Mouse (Mus musculus): ENCODE measurements around the gene Fam49a. TPM values are rescaled to one million over a fixed set of nuclear protein-coding genes. Genes with fewer than 3 reads are reported as not detected.

Fam49a gene
- polyA plus RNA-seq, 2 experiments = 4.6 to 11.3 TPM

- Histone ChIP-seq H3K9me3 (ENCODE audit: control insufficient read depth, low read length) (no peaks in the 10 kb centered on the region), H3K4me1 (ENCODE audit: control insufficient read depth, insufficient read depth, low read length) (peaks cover 6% of the 10 kb centered on the region; the same call in 1 of the 2 replicates), H3K4me3 (replicated peaks; ENCODE audit: low read length) (peak overlapping the region; percentile 44), H3K27ac (replicated peaks; ENCODE audit: low read depth, low read length) (no peak overlapping the region), H3K9ac (ENCODE audit: low read depth, low read length, severe bottlenecking) (peak overlapping the region; percentile 63), H3K36me3 (ENCODE audit: control insufficient read depth, insufficient read depth, low read length) (no peaks in the 10 kb centered on the region), H3K4me2 (replicated peaks; ENCODE audit: low read depth, low read length, severe bottlenecking) (peak overlapping the region; percentile 67), H3K27me3 (ENCODE audit: control insufficient read depth, insufficient read depth, low read length) (0 out of 2 replicates have a peak, but pooled peaks cover 9% of the 10 kb centered on the region)
- peak; percentile 89 for DNase-seq (ENCODE audit: low spot score)
- TF ChIP-seq POLR2A (IDR thresholded peaks at IDR 0.05; ENCODE audit: borderline replicate concordance, extremely low read depth, insufficient read depth, insufficient read length) = peak; percentile 62; the same call in 1 of the 2 replicates
- ATAC-seq (ENCODE audit: low FRiP score, low read depth) = peak; percentile 92
- WGBS = 11% methylated on average over 25 of the region's 25 CpGs
Measured at GRCm38 (mm10) chr12:12420841-12421579, 159.1 kb downstream of the Fam49a start.

GRCm38 (mm10) chr12:12421580-12421878 is 159.6 kb downstream of the Fam49a start:
- Histone ChIP-seq H3K9ac (ENCODE audit: low read depth, low read length, severe bottlenecking) (no peak overlapping the region), H3K27me3 (ENCODE audit: control insufficient read depth, insufficient read depth, low read length) (0 out of 2 replicates have a peak, but pooled peaks cover 9% of the 10 kb centered on the region), H3K27ac (replicated peaks; ENCODE audit: low read depth, low read length) (no peak overlapping the region), H3K9me3 (ENCODE audit: control insufficient read depth, low read length) (no peaks in the 10 kb centered on the region), H3K36me3 (ENCODE audit: control insufficient read depth, insufficient read depth, low read length) (no peaks in the 10 kb centered on the region), H3K4me1 (ENCODE audit: control insufficient read depth, insufficient read depth, low read length) (peaks cover 6% of the 10 kb centered on the region; the same call in 1 of the 2 replicates), H3K4me3 (replicated peaks; ENCODE audit: low read length) (peak overlapping the region; percentile 44; the same call in 1 of the 2 replicates), H3K4me2 (replicated peaks; ENCODE audit: low read depth, low read length, severe bottlenecking) (peak overlapping the region; percentile 67; the same call in 1 of the 2 replicates)
- DNase-seq (ENCODE audit: low spot score) (no peak), ATAC-seq (ENCODE audit: low FRiP score, low read depth) (no peak)
- no peak for TF ChIP-seq POLR2A (IDR thresholded peaks at IDR 0.05; ENCODE audit: borderline replicate concordance, extremely low read depth, insufficient read depth, insufficient read length)
- WGBS = 75% methylated on average over 8 of the region's 8 CpGs

DNA sequence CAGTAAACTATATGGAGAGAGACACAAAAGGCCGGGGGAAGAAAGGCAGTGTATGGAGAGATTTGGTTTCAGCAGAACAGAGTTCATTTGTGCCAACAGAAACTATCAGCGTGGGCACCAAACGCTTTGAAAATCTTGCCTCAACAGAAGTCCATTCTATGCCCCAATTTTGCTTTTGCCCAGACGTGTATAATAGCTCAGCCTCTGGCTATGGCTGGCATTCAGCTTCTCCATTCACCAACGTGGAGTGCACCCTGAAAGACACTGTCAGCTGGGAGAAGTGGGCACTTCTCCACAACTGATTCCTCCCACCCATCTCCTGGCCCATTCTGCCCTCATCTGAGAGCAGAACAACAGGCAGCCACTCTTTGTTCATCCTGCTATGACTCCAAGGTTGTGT is 163.2 kb downstream of the Fam49a start:
- Histone ChIP-seq H3K4me2 (replicated peaks; ENCODE audit: low read depth, low read length, severe bottlenecking) (no peak overlapping the region), H3K27ac (replicated peaks; ENCODE audit: low read depth, low read length) (no peak overlapping the region), H3K9me3 (ENCODE audit: control insufficient read depth, low read length) (no peaks in the 10 kb centered on the region), H3K4me3 (replicated peaks; ENCODE audit: low read length) (no peak overlapping the region), H3K36me3 (ENCODE audit: control insufficient read depth, insufficient read depth, low read length) (no peaks in the 10 kb centered on the region), H3K27me3 (ENCODE audit: control insufficient read depth, insufficient read depth, low read length) (0 out of 2 replicates have a peak, but pooled peaks cover 9% of the 10 kb centered on the region), H3K4me1 (ENCODE audit: control insufficient read depth, insufficient read depth, low read length) (peaks cover 6% of the 10 kb centered on the region; the same call in 1 of the 2 replicates), H3K9ac (ENCODE audit: low read depth, low read length, severe bottlenecking) (no peak overlapping the region)
- WGBS = 68% methylated on average over 5 of the region's 5 CpGs
- no peak for TF ChIP-seq POLR2A (IDR thresholded peaks at IDR 0.05; ENCODE audit: borderline replicate concordance, extremely low read depth, insufficient read depth, insufficient read length)
- DNase-seq (ENCODE audit: low spot score) (no peak), ATAC-seq (ENCODE audit: low FRiP score, low read depth) (no peak)

- no peak for TF ChIP-seq POLR2A (IDR thresholded peaks at IDR 0.05; ENCODE audit: borderline replicate concordance, extremely low read depth, insufficient read depth, insufficient read length)
- Histone ChIP-seq H3K4me2 (replicated peaks; ENCODE audit: low read depth, low read length, severe bottlenecking) (no peak overlapping the region), H3K9ac (ENCODE audit: low read depth, low read length, severe bottlenecking) (no peak overlapping the region), H3K27ac (replicated peaks; ENCODE audit: low read depth, low read length) (no peak overlapping the region), H3K27me3 (ENCODE audit: control insufficient read depth, insufficient read depth, low read length) (no peaks in the 10 kb centered on the region), H3K4me1 (ENCODE audit: control insufficient read depth, insufficient read depth, low read length) (no peaks in the 10 kb centered on the region), H3K36me3 (ENCODE audit: control insufficient read depth, insufficient read depth, low read length) (no peaks in the 10 kb centered on the region), H3K4me3 (replicated peaks; ENCODE audit: low read length) (no peak overlapping the region), H3K9me3 (ENCODE audit: control insufficient read depth, low read length) (no peaks in the 10 kb centered on the region)
- ATAC-seq (ENCODE audit: low FRiP score, low read depth) (no peak), DNase-seq (ENCODE audit: low spot score) (no peak)
- 76% methylated on average over 1 of the region's 1 CpGs for WGBS
Measured at GRCm38 (mm10) chr12:12427285-12427684, 165.3 kb downstream of the Fam49a start.

- no peak overlapping the region for H3K9ac ChIP-seq (ENCODE audit: low read depth, low read length, severe bottlenecking)
- 87% methylated on average over 7 of the region's 7 CpGs for WGBS
- H3K4me3 ChIP-seq (replicated peaks; ENCODE audit: low read length) = no peak overlapping the region
- H3K36me3 ChIP-seq (ENCODE audit: control insufficient read depth, insufficient read depth, low read length) = no peaks in the 10 kb centered on the region
- no peak overlapping the region for H3K4me2 ChIP-seq (replicated peaks; ENCODE audit: low read depth, low read length, severe bottlenecking)
- no peaks in the 10 kb centered on the region for H3K4me1 ChIP-seq (ENCODE audit: control insufficient read depth, insufficient read depth, low read length)
- H3K9me3 ChIP-seq (ENCODE audit: control insufficient read depth, low read length) = no peaks in the 10 kb centered on the region
- no peaks in the 10 kb centered on the region for H3K27me3 ChIP-seq (ENCODE audit: control insufficient read depth, insufficient read depth, low read length)
- no peak for TF ChIP-seq POLR2A (IDR thresholded peaks at IDR 0.05; ENCODE audit: borderline replicate concordance, extremely low read depth, insufficient read depth, insufficient read length)
- no peak for ATAC-seq (ENCODE audit: low FRiP score, low read depth)
- no peak for DNase-seq (ENCODE audit: low spot score)
- H3K27ac ChIP-seq (replicated peaks; ENCODE audit: low read depth, low read length) = no peak overlapping the region
Measured at GRCm38 (mm10) chr12:12428886-12429285, 166.9 kb downstream of the Fam49a start.
